Mouse (Mus musculus): ENCODE results near the gene Esp36. TPM values are rescaled to one million over a fixed set of nuclear protein-coding genes. Genes with fewer than 3 reads are reported as not detected.
"Not testable (repeated sequence)": the region's sequence is repeated elsewhere in the genome, so short reads cannot be mapped to it uniquely, and the experiment has no call there.

Esp36 gene
- not detected in 2 replicates for polyA plus RNA-seq (2015; fragmentation: Nextera tagmentation; extraction: Ambion mirVana)

DNA sequence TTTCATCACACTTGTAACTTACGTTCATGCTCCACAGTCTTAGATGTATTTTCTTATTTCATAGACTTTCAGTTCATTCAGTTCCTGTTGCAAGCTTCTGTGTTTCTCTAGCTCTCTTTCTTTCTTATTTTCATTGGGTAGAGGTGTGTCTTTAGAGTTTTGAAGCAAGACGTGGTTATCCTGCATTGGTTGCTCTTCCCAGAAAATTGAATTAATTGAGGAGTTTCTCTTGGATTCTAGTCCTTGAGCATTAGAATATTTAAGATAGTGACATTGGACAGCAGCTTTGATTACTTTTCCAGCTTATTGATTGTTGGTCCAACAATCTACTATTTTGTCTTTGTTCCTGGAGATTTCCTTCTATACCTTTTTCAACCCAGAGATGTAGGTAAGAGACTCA, at the start of gene Esp36:
Gene Esp36, minus strand, starts transcription at position 101 of the 400 bp plus-strand sequence.
- Histone ChIP-seq H3K36me3 (ENCODE audit: insufficient read depth, low read length) (no peaks in the 10 kb centered on the region), H3K27ac (no peak within 1 kb of the TSS), H3K27me3 (ENCODE audit: insufficient read depth, low read length) (no peaks in the 10 kb centered on the region), H3K9me3 (replicated peaks; ENCODE audit: low read length) (no peaks in the 10 kb centered on the region), H3K9ac (ENCODE audit: low read depth, low read length) (no peak within 1 kb of the TSS), H3K4me3 (replicated peaks; ENCODE audit: low read depth, low read length) (no peak within 1 kb of the TSS), H3K4me1 (replicated peaks; ENCODE audit: insufficient read depth, low read length) (no peaks in the 10 kb centered on the region), H3K4me2 (ENCODE audit: low read length) (no peak within 1 kb of the TSS)
- DNase-seq (ENCODE audit: low spot score) (no peak), ATAC-seq (replicated peaks; ENCODE audit: low FRiP score, low read depth) (no peak)
- no peak for TF ChIP-seq CTCF (IDR thresholded peaks at IDR 0.05; ENCODE audit: low read depth)
- WGBS: 78% methylated on average over 2 of the region's 2 CpGs

- not testable (repeated sequence) for H3K9ac ChIP-seq (ENCODE audit: low read depth, low read length); H3K36me3 ChIP-seq (ENCODE audit: insufficient read depth, low read length); H3K4me3 ChIP-seq (replicated peaks; ENCODE audit: low read depth, low read length); H3K4me1 ChIP-seq (replicated peaks; ENCODE audit: insufficient read depth, low read length); H3K27me3 ChIP-seq (ENCODE audit: insufficient read depth, low read length); H3K27ac ChIP-seq; H3K9me3 ChIP-seq (replicated peaks; ENCODE audit: low read length); DNase-seq (ENCODE audit: low spot score); H3K4me2 ChIP-seq (ENCODE audit: low read length); ATAC-seq (replicated peaks; ENCODE audit: low FRiP score, low read depth)
Observed at GRCm38 (mm10) chr17:38456206-38456605, 36.2 kb upstream of the Esp36 start.

GRCm38 (mm10) chr17:38450688-38451087, 30.7 kb upstream of the Esp36 start:
- Histone ChIP-seq H3K4me1 (replicated peaks; ENCODE audit: insufficient read depth, low read length) (no peaks in the 10 kb centered on the region), H3K4me3 (replicated peaks; ENCODE audit: low read depth, low read length) (no peak overlapping the region), H3K27me3 (ENCODE audit: insufficient read depth, low read length) (no peaks in the 10 kb centered on the region), H3K9me3 (replicated peaks; ENCODE audit: low read length) (no peaks in the 10 kb centered on the region), H3K4me2 (ENCODE audit: low read length) (no peak overlapping the region), H3K36me3 (ENCODE audit: insufficient read depth, low read length) (no peaks in the 10 kb centered on the region), H3K27ac (no peak overlapping the region), H3K9ac (ENCODE audit: low read depth, low read length) (no peak overlapping the region)
- DNase-seq (ENCODE audit: low spot score) (no peak), ATAC-seq (replicated peaks; ENCODE audit: low FRiP score, low read depth) (no peak)
- TF ChIP-seq CTCF (IDR thresholded peaks at IDR 0.05; ENCODE audit: low read depth): no peak
- 92% methylated on average over 2 of the region's 2 CpGs for WGBS

GRCm38 (mm10) chr17:38406135-38406534, 13.8 kb downstream of the Esp36 start:
- Histone ChIP-seq H3K27me3 (ENCODE audit: insufficient read depth, low read length) (no peaks in the 10 kb centered on the region), H3K4me2 (ENCODE audit: low read length) (no peak overlapping the region), H3K9me3 (replicated peaks; ENCODE audit: low read length) (no peaks in the 10 kb centered on the region), H3K9ac (ENCODE audit: low read depth, low read length) (no peak overlapping the region), H3K4me3 (replicated peaks; ENCODE audit: low read depth, low read length) (no peak overlapping the region), H3K4me1 (replicated peaks; ENCODE audit: insufficient read depth, low read length) (no peaks in the 10 kb centered on the region), H3K27ac (no peak overlapping the region), H3K36me3 (ENCODE audit: insufficient read depth, low read length) (no peaks in the 10 kb centered on the region)
- 82% methylated on average over 3 of the region's 3 CpGs for WGBS
- ATAC-seq (replicated peaks; ENCODE audit: low FRiP score, low read depth) (no peak), DNase-seq (ENCODE audit: low spot score) (no peak)
- no peak for TF ChIP-seq CTCF (IDR thresholded peaks at IDR 0.05; ENCODE audit: low read depth)

GRCm38 (mm10) chr17:38391821-38392220, 28.2 kb downstream of the Esp36 start:
- 61% methylated on average over 2 of the region's 2 CpGs for WGBS
- no peak overlapping the region for H3K27ac ChIP-seq
- H3K4me1 ChIP-seq (replicated peaks; ENCODE audit: insufficient read depth, low read length): no peaks in the 10 kb centered on the region
- no peaks in the 10 kb centered on the region for H3K27me3 ChIP-seq (ENCODE audit: insufficient read depth, low read length)
- H3K4me3 ChIP-seq (replicated peaks; ENCODE audit: low read depth, low read length): no peak overlapping the region
- ATAC-seq (replicated peaks; ENCODE audit: low FRiP score, low read depth) (no peak), DNase-seq (ENCODE audit: low spot score) (no peak)
- no peak overlapping the region for H3K9ac ChIP-seq (ENCODE audit: low read depth, low read length)
- H3K4me2 ChIP-seq (ENCODE audit: low read length): no peak overlapping the region
- no peak for TF ChIP-seq CTCF (IDR thresholded peaks at IDR 0.05; ENCODE audit: low read depth)
- no peaks in the 10 kb centered on the region for H3K36me3 ChIP-seq (ENCODE audit: insufficient read depth, low read length)
- H3K9me3 ChIP-seq (replicated peaks; ENCODE audit: low read length): no peaks in the 10 kb centered on the region; the same call in 1 of the 2 replicates

Other genes starting within 250 kb of the Esp36 start
- gene Olfr134, start 248.8 kb downstream of the Esp36 start, polyA plus RNA-seq (2015; fragmentation: Nextera tagmentation; extraction: Ambion mirVana): not detected in 2 replicates
- gene Olfr135, start 215.8 kb downstream of the Esp36 start, polyA plus RNA-seq (2015; fragmentation: Nextera tagmentation; extraction: Ambion mirVana): not detected in 2 replicates
- gene Olfr138, start 159.2 kb downstream of the Esp36 start, polyA plus RNA-seq (2015; fragmentation: Nextera tagmentation; extraction: Ambion mirVana): not detected in 2 replicates
- gene Olfr137, start 112.6 kb downstream of the Esp36 start, polyA plus RNA-seq (2015; fragmentation: Nextera tagmentation; extraction: Ambion mirVana): not detected in 2 replicates
- gene Olfr136, start 90.4 kb downstream of the Esp36 start, polyA plus RNA-seq (2015; fragmentation: Nextera tagmentation; extraction: Ambion mirVana): not detected in 2 replicates
- not detected in 2 replicates for gene Esp34, start 134.0 kb upstream of the Esp36 start, polyA plus RNA-seq (2015; fragmentation: Nextera tagmentation; extraction: Ambion mirVana)
- not detected in 2 replicates for gene Esp31, start 219.3 kb upstream of the Esp36 start, polyA plus RNA-seq (2015; fragmentation: Nextera tagmentation; extraction: Ambion mirVana)